Mouse (Mus musculus): Measurements from ENCODE around the gene A4galt.

- TF ChIP-seq GABPA (IDR thresholded peaks at IDR 0.05; ENCODE audit: low read depth, low read length) (no peak), TAL1 (IDR thresholded peaks at IDR 0.05; ENCODE audit: low read length) (no peak), ZNF384 (IDR thresholded peaks at IDR 0.05; ENCODE audit: low read depth, low read length) (no peak), MAX (IDR thresholded peaks at IDR 0.05; ENCODE audit: low read length) (no peak), CTCF (IDR thresholded peaks at IDR 0.05 in 2 of 3, conservative IDR thresholded peaks at IDR 0.05 in 1 of 3; ENCODE audit: control insufficient read depth in 1 of 3, insufficient read depth in 1 of 3, low read depth in 2 of 3, low read length in 3 of 3, poor library complexity in 1 of 3, severe bottlenecking in 1 of 3) (no peak), POLR2A (IDR thresholded peaks at IDR 0.05; ENCODE audit: control insufficient read depth in 1 of 2, insufficient read depth in 1 of 2, low read depth in 1 of 2, low read length in 2 of 2, poor library complexity in 1 of 2) (no peak), GATA1 (IDR thresholded peaks at IDR 0.05; ENCODE audit: low read depth, low read length) (no peak), E2F4 (IDR thresholded peaks at IDR 0.05; ENCODE audit: borderline replicate concordance, low read depth, low read length) (no peak), EP300 (IDR thresholded peaks at IDR 0.05; ENCODE audit: low read depth in 1 of 2, low read length in 2 of 2) (no peak), HCFC1 (IDR thresholded peaks at IDR 0.05; ENCODE audit: low read depth, low read length) (no peak)
Measured at GRCm38 (mm10) chr15:83293144-83293543, 41.6 kb upstream of the A4galt start.

All from MEL (cell line).